ENCODE assay signal across 1 mouse cellular context in the genomic region with DNA sequence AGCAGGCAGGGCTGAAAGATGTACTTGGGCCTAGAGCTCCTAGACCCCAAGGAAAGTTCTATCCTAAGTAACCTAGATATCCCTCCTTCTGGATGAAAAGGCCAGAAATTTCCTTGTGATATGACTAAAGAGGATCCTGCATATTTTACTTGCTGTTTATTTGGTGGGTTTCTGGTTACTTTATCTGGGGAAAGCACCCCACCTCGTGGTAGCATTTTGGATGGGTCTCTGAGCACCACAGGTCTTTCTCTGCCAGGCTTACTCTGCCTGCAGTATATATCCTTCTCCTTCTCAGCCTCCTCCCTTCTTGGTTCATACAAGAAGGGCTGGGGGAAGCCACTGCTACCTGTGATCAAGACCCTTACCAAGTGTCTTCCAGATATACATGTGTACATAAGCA.
A peak's percentile ranks its signal among the peaks of the same experiment; 100 is the strongest.
TF ChIP-seq lines count a peak whose summit lies in the region.

No protein-coding gene starts in this region.

TF ChIP-seq in MEL, 35 proteins besides CTCF, POLR2A, EP300 and RAD21:
- TF ChIP-seq USF2 (IDR thresholded peaks at IDR 0.05; ENCODE audit: borderline replicate concordance in 1 of 2, insufficient read depth in 1 of 2, low read depth in 1 of 2, low read length in 2 of 2) (no peak), GABPA (IDR thresholded peaks at IDR 0.05; ENCODE audit: low read depth, low read length) (no peak), SIN3A (IDR thresholded peaks at IDR 0.05; ENCODE audit: low read length) (no peak), SMC3 (IDR thresholded peaks at IDR 0.05; ENCODE audit: low read depth, low read length) (peak; percentile 30)
TF ChIP-seq in MEL: peak in this region for 1.
